Mouse (Mus musculus) kidney, adult 9 months (tissue): Measurements from ENCODE around the gene Usp6nl.

Experiments used
- DNase-seq: peaks from one replicate; pipeline ENCODE4 v3.0.0; 2022

The Usp6nl gene

GRCm38 (mm10) chr2:6478361-6478965 lies 156.0 kb downstream of the Usp6nl start:
- DNase-seq: peak; percentile 64

- peak; percentile 82 for DNase-seq
These were observed 156.5 kb downstream of the Usp6nl start for GRCm38 (mm10) chr2:6478966-6479391.

- DNase-seq: peak; percentile 20
These were observed 157.2 kb downstream of the Usp6nl start for GRCm38 (mm10) chr2:6479620-6480019.

- no peak for DNase-seq
These were observed 159.5 kb downstream of the Usp6nl start for GRCm38 (mm10) chr2:6481966-6482365.

GRCm38 (mm10) chr2:6482411-6482810 lies 159.9 kb downstream of the Usp6nl start:
- no peak for DNase-seq

- peak; percentile 50 for DNase-seq
These were observed 160.9 kb downstream of the Usp6nl start for GRCm38 (mm10) chr2:6483081-6483992.

GRCm38 (mm10) chr2:6484179-6484578 lies 161.7 kb downstream of the Usp6nl start:
- DNase-seq: no peak

- DNase-seq: no peak
These were observed 165.4 kb downstream of the Usp6nl start for GRCm38 (mm10) chr2:6487566-6488488.

GRCm38 (mm10) chr2:6488489-6489056 lies 166.1 kb downstream of the Usp6nl start:
- no peak for DNase-seq

GRCm38 (mm10) chr2:6490076-6490475 lies 167.6 kb downstream of the Usp6nl start:
- no peak for DNase-seq

- no peak for DNase-seq
These were observed 168.4 kb downstream of the Usp6nl start for GRCm38 (mm10) chr2:6490870-6491269.

- DNase-seq: no peak
These were observed 171.4 kb downstream of the Usp6nl start for GRCm38 (mm10) chr2:6493886-6494285.
